Mouse (Mus musculus): Measurements from ENCODE around the gene Cacna1f.

Cacna1f gene

GRCm38 (mm10) chrX:7606783-7607182, at the start of gene Cacna1f:
Gene Cacna1f, plus strand, starts transcription at chrX:7607083.
- no peak for DNase-seq

- DNase-seq: peak; percentile 75
Measured at GRCm38 (mm10) chrX:7563076-7563475, 43.8 kb upstream of the Cacna1f start.

- peak; percentile 50 for DNase-seq
Measured at GRCm38 (mm10) chrX:7566352-7566751, 40.5 kb upstream of the Cacna1f start.

GRCm38 (mm10) chrX:7567491-7567890, 39.4 kb upstream of the Cacna1f start:
- DNase-seq: peak; percentile 79

- DNase-seq: peak; percentile 89
Measured at GRCm38 (mm10) chrX:7570481-7571175, 36.3 kb upstream of the Cacna1f start.

GRCm38 (mm10) chrX:7571565-7572136, 35.2 kb upstream of the Cacna1f start:
- DNase-seq: peak; percentile 34

GRCm38 (mm10) chrX:7572466-7572865, 34.4 kb upstream of the Cacna1f start:
- DNase-seq: peak; percentile 51

- peak; percentile 73 for DNase-seq
Measured at GRCm38 (mm10) chrX:7573176-7574086, 33.5 kb upstream of the Cacna1f start, which contains the start of gene Foxp3. Gene Foxp3, plus strand, starts transcription at chrX:7573644.

GRCm38 (mm10) chrX:7574087-7574884, 32.6 kb upstream of the Cacna1f start, which contains the start of gene Ppp1r3f:
Gene Ppp1r3f, minus strand, starts transcription at chrX:7574283.
- DNase-seq: peak; percentile 100

- no peak for DNase-seq
Measured at GRCm38 (mm10) chrX:7574885-7575231, 32.0 kb upstream of the Cacna1f start.

- peak; percentile 16 for DNase-seq
Measured at GRCm38 (mm10) chrX:7581151-7581550, 25.7 kb upstream of the Cacna1f start.

GRCm38 (mm10) chrX:7583881-7584280, 23.0 kb upstream of the Cacna1f start:
- peak; percentile 68 for DNase-seq

- DNase-seq: peak; percentile 75
Measured at GRCm38 (mm10) chrX:7586356-7586755, 20.5 kb upstream of the Cacna1f start.

GRCm38 (mm10) chrX:7595371-7595770, 11.5 kb upstream of the Cacna1f start:
- no peak for DNase-seq

GRCm38 (mm10) chrX:7604004-7604403, 2.9 kb upstream of the Cacna1f start:
- no peak for DNase-seq

GRCm38 (mm10) chrX:7604879-7605574, 1.9 kb upstream of the Cacna1f start, which contains the start of gene Ccdc22:
Gene Ccdc22, minus strand, starts transcription at chrX:7605517.
- DNase-seq: peak; percentile 98

- DNase-seq: no peak
Measured at GRCm38 (mm10) chrX:7605575-7605941, 1.3 kb upstream of the Cacna1f start.

- DNase-seq: no peak
Measured at GRCm38 (mm10) chrX:7610035-7610434, 3.2 kb downstream of the Cacna1f start.

GRCm38 (mm10) chrX:7610536-7611258, 3.8 kb downstream of the Cacna1f start:
- DNase-seq: no peak

- DNase-seq: no peak
Measured at GRCm38 (mm10) chrX:7617889-7618551, 11.1 kb downstream of the Cacna1f start.

- no peak for DNase-seq
Measured at GRCm38 (mm10) chrX:7632560-7632959, 25.7 kb downstream of the Cacna1f start.

All from heart, adult 11 months (tissue).